Mouse (Mus musculus) CD4-positive, CD25-positive, alpha-beta regulatory T cell, adult 9 weeks (primary cell): Measurements from ENCODE around the gene Actr6. TPM values are rescaled to one million over a fixed set of nuclear protein-coding genes. Genes with fewer than 3 reads are reported as not detected.

Experiments used
- polyA plus RNA-seq: library from polyadenylated mRNA; unstranded; fragments of 100-300 nt; shearing (Covaris generic); gene quantifications from one replicate; pipeline ENCODE4 v1.2.1, GENCODE M21; 2017

Actr6 gene
- polyA plus RNA-seq: 40.3 TPM

DNA sequence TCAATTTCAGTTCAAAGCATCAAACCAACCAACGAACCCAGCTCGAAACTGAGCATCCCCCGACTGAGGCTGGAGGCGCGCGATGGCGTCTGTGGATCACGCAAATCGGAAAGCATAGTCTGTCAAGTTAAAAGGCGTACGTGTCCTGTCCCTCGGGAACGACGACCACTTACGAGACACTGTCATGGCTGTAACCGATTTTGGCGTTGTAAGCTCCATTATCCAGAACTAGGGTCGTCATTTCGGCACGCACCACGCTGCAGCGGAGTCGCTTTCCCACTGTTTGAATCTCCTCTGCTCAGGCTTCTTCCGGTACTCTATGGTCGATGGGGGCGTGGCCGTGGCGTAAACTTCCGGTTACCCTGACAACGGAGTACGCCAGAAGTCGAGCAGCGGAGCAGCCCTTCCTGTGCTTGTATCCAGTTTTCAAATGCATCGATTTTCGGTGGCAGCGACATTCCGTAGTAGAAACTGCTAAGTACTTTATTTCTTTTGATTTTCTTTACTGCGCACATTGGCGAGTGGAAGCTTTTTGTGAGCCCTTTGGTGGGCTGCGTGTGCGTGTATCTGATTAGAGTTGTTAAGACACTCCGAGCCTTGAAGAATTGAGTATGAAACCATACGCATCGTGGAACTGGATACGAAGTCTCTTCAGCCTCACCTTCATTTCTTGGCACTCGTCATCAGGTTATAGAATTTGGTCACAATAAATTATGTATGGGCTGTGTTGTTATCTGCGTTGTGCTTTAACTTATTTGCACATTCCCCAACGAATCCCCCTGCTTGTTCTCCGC lies at the start of gene Actr6:
Actr6 (minus strand) TSS at position 295 of the 794 bp plus-strand sequence.

DNA sequence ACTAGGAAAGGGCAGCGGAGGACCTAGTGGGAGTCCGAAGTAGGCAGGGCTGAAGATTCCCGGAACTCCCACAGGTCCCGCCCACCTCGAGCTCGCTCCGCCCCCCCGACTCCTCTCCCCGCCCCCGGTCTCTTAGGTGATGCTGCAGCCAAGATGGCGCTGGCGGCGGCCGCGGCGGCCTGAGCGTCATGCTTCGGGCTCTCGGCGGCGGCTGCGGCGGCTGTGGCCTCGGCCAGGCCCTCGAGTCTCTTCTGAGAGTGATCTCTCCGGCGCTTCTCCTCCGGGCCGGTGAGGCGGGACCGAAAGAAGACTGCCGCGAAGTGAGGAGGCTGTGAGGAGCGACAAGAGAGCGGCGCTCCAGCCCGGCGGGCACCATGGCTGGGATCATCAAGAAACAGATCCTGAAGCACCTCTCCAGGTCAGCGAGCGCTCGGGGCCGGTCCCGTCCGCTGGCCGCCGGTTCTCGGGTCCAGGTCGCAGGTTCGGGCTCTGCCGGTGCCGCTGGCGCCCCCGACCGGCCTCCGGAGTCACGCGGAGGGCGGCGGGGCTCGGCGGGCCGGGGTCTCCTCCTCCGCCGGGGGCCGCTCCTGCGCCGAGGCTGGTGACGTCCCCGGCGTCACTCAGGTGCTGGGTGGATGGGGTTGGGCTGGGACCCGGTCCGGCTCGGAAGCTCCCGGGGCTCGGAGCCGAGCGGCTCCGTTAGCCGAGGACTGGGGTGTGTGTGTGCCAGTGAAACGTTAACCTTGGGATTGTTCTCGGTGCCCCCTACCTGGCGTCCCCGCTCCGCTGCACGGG lies 13.0 kb upstream of the Actr6 start, which contains the start of gene Uhrf1bp1l:
Uhrf1bp1l (plus strand) TSS at position 121 of the 795 bp plus-strand sequence.

GRCm38 (mm10) chr10:89686139-89686808 lies 45.8 kb downstream of the Actr6 start, which contains the start of gene Scyl2:
TSS of gene Scyl2 (minus strand) at chr10:89686285.

Other genes with a start within 250 kb of the Actr6 start
- gene Nr1h4, start 198.7 kb downstream of the Actr6 start, polyA plus RNA-seq: not detected
- not detected for gene Slc17a8, start 111.0 kb downstream of the Actr6 start, polyA plus RNA-seq
- gene Scyl2, start 46.0 kb downstream of the Actr6 start, polyA plus RNA-seq: 19.4 TPM
- gene Uhrf1bp1l, start 12.7 kb upstream of the Actr6 start, polyA plus RNA-seq: 16.6 TPM
- gene Anks1b, start 141.2 kb upstream of the Actr6 start, polyA plus RNA-seq: not detected